Mouse (Mus musculus): ENCODE data around the gene Mettl7a3. TPM values are rescaled to one million over a fixed set of nuclear protein-coding genes. Genes with fewer than 3 reads are reported as not detected.

Gene Mettl7a3
- total and polyA plus RNA-seq, 3 experiments = 0.33 TPM; not detected in 2

GRCm38 (mm10) chr15:100388224-100388835 is 53.6 kb downstream of the Mettl7a3 start:
- H3K27me3 ChIP-seq (replicated peaks) = no peaks in the 10 kb centered on the region
- no peaks in the 10 kb centered on the region for H3K79me2 ChIP-seq (replicated peaks; ENCODE audit: control insufficient read depth, extremely low read depth, insufficient read depth, poor library complexity, severe bottlenecking)
- no peak overlapping the region for H3K4me3 ChIP-seq (replicated peaks in 1 of 3; ENCODE audit: low read depth in 2 of 3, low read length in 2 of 3, poor library complexity in 1 of 3)
- H3K4me2 ChIP-seq (ENCODE audit: insufficient read depth, low read depth, poor library complexity, severe bottlenecking) = no peak overlapping the region
- in situ Hi-C loops (cut with MboI; ENCODE audit: low pct_ligation_motif_present, low pct_unique_long_range_greater_than_20kb, low sequenced_read_pairs) (no loop called here), dilution Hi-C loops (cut with MboI; ENCODE audit: extremely low pct_ligation_motif_present, extremely low pct_unique_long_range_greater_than_20kb, low sequenced_read_pairs) (no loop called here)
- H3K36me3 ChIP-seq (replicated peaks in 1 of 2; ENCODE audit: control insufficient read depth in 1 of 2, insufficient read depth in 1 of 2, low read length in 1 of 2) = peaks cover 0 to 11% of the 10 kb centered on the region in 2 experiments
- DNase-seq (ENCODE audit: extremely low read depth) = peak; percentile 63
- H3K9ac ChIP-seq (ENCODE audit: insufficient read depth, low read depth) = no peak overlapping the region
- H3K27ac ChIP-seq (ENCODE audit: insufficient read depth, low read depth) = no peak overlapping the region
- peaks cover 16 to 28% of the 10 kb centered on the region in 2 experiments for H3K4me1 ChIP-seq (ENCODE audit: control insufficient read depth in 1 of 2, insufficient read depth in 2 of 2)
- no peaks in the 10 kb centered on the region for H3K9me3 ChIP-seq (replicated peaks; ENCODE audit: low read length)
- TF ChIP-seq TBP (conservative IDR thresholded peaks at IDR 0.05; ENCODE audit: low read depth, low read length) = no peak
- peak; percentile 78; the same call in 1 of the 2 replicates for TF ChIP-seq MEF2A (IDR thresholded peaks at IDR 0.05; ENCODE audit: borderline replicate concordance, low read depth, low read length)
- TF ChIP-seq TCF12 (IDR thresholded peaks at IDR 0.05; ENCODE audit: low read depth, low read length) = no peak
- TF ChIP-seq BHLHE40 (IDR thresholded peaks at IDR 0.05; ENCODE audit: low read depth, low read length) = peak; percentile 74
- TF ChIP-seq MAFK (IDR thresholded peaks at IDR 0.05; ENCODE audit: insufficient replicate concordance, low read length) = no peak
- no peak for TF ChIP-seq RAD21 (IDR thresholded peaks at IDR 0.05; ENCODE audit: low read depth, low read length)
- no peak for TF ChIP-seq ZC3H11A (IDR thresholded peaks at IDR 0.05; ENCODE audit: low read depth, low read length)
- TF ChIP-seq NRF1 (IDR thresholded peaks at IDR 0.05; ENCODE audit: low read depth, low read length) = peak; percentile 67
- TF ChIP-seq POLR2AphosphoS2 (IDR thresholded peaks at IDR 0.05; ENCODE audit: low read depth, low read length) = no peak
- TF ChIP-seq HCFC1 (IDR thresholded peaks at IDR 0.05; ENCODE audit: low read depth, low read length) = no peak
- 0 out of 2 replicates have a peak, but pooled peaks have one; percentile 25 for TF ChIP-seq ETS1 (conservative IDR thresholded peaks at IDR 0.05; ENCODE audit: low read depth, low read length)
- no peak for TF ChIP-seq MAX (IDR thresholded peaks at IDR 0.05; ENCODE audit: low read length)

GRCm38 (mm10) chr15:100388886-100389285 is 54.2 kb downstream of the Mettl7a3 start:
- no peaks in the 10 kb centered on the region for H3K27me3 ChIP-seq (replicated peaks)
- dilution Hi-C loops (cut with MboI; ENCODE audit: extremely low pct_ligation_motif_present, extremely low pct_unique_long_range_greater_than_20kb, low sequenced_read_pairs) (no loop called here), in situ Hi-C loops (cut with MboI; ENCODE audit: low pct_ligation_motif_present, low pct_unique_long_range_greater_than_20kb, low sequenced_read_pairs) (no loop called here)
- no peak overlapping the region for H3K4me3 ChIP-seq (replicated peaks in 1 of 3; ENCODE audit: low read depth in 2 of 3, low read length in 2 of 3, poor library complexity in 1 of 3)
- no peaks in the 10 kb centered on the region for H3K79me2 ChIP-seq (replicated peaks; ENCODE audit: control insufficient read depth, extremely low read depth, insufficient read depth, poor library complexity, severe bottlenecking)
- H3K27ac ChIP-seq (ENCODE audit: insufficient read depth, low read depth) = no peak overlapping the region
- H3K9me3 ChIP-seq (replicated peaks; ENCODE audit: low read length) = no peaks in the 10 kb centered on the region
- H3K9ac ChIP-seq (ENCODE audit: insufficient read depth, low read depth) = no peak overlapping the region
- peak; percentile 20 for DNase-seq (ENCODE audit: extremely low read depth)
- H3K4me2 ChIP-seq (ENCODE audit: insufficient read depth, low read depth, poor library complexity, severe bottlenecking) = no peak overlapping the region
- TF ChIP-seq CTCF (conservative IDR thresholded peaks at IDR 0.05 in 1 of 2, IDR thresholded peaks at IDR 0.05 in 1 of 2; ENCODE audit: low read depth in 2 of 2, low read length in 2 of 2) = no peak
- TF ChIP-seq MAFK (IDR thresholded peaks at IDR 0.05; ENCODE audit: insufficient replicate concordance, low read length) = 0 out of 2 replicates have a peak, but pooled peaks have one; percentile 37
- TF ChIP-seq NRF1 (IDR thresholded peaks at IDR 0.05; ENCODE audit: low read depth, low read length) = no peak
- no peak for TF ChIP-seq SMC3 (IDR thresholded peaks at IDR 0.05; ENCODE audit: low read depth, low read length)
- no peak for TF ChIP-seq BHLHE40 (IDR thresholded peaks at IDR 0.05; ENCODE audit: low read depth, low read length)
- H3K4me1 ChIP-seq (ENCODE audit: control insufficient read depth in 1 of 2, insufficient read depth in 2 of 2) = peaks cover 16 to 28% of the 10 kb centered on the region in 2 experiments
- H3K36me3 ChIP-seq (replicated peaks in 1 of 2; ENCODE audit: control insufficient read depth in 1 of 2, insufficient read depth in 1 of 2, low read length in 1 of 2) = peaks cover 0 to 16% of the 10 kb centered on the region in 2 experiments

Other genes starting within 250 kb of the Mettl7a3 start
- gene Atf1, start 107.1 kb upstream of the Mettl7a3 start, total RNA-seq (2012; rRNA removed) = 28.0 and 28.2 TPM in 2 replicates
- gene Atf1, start 107.1 kb upstream of the Mettl7a3 start, total RNA-seq (2014; rRNA removed) = 48.4 and 51.1 TPM in 2 replicates
- 111 and 133 TPM in 2 replicates for gene Atf1, start 107.1 kb upstream of the Mettl7a3 start, polyA plus RNA-seq (2012; ENCODE audit: insufficient read length, low read depth)
- gene Tmprss12, start 54.1 kb upstream of the Mettl7a3 start, total RNA-seq (2012; rRNA removed) = not detected in 2 replicates
- gene Tmprss12, start 54.1 kb upstream of the Mettl7a3 start, total RNA-seq (2014; rRNA removed) = not detected in 2 replicates
- not detected in 2 replicates for gene Tmprss12, start 54.1 kb upstream of the Mettl7a3 start, polyA plus RNA-seq (2012; ENCODE audit: insufficient read length, low read depth)
- 5.8 and 6.5 TPM in 2 replicates for gene Mettl7a1, start 30.8 kb upstream of the Mettl7a3 start, total RNA-seq (2012; rRNA removed)
- gene Mettl7a1, start 30.8 kb upstream of the Mettl7a3 start, total RNA-seq (2014; rRNA removed) = 17.2 and 17.9 TPM in 2 replicates
- 14.2 and 14.9 TPM in 2 replicates for gene Mettl7a1, start 30.8 kb upstream of the Mettl7a3 start, polyA plus RNA-seq (2012; ENCODE audit: insufficient read length, low read depth)
- not detected in 2 replicates for gene Methig1, start 18.2 kb downstream of the Mettl7a3 start, total RNA-seq (2012; rRNA removed)
- not detected in 2 replicates for gene Methig1, start 18.2 kb downstream of the Mettl7a3 start, total RNA-seq (2014; rRNA removed)
- gene Methig1, start 18.2 kb downstream of the Mettl7a3 start, polyA plus RNA-seq (2012; ENCODE audit: insufficient read length, low read depth) = not detected in 2 replicates
- gene Mettl7a2, start 18.3 kb downstream of the Mettl7a3 start, total RNA-seq (2012; rRNA removed) = not detected in 2 replicates
- gene Mettl7a2, start 18.3 kb downstream of the Mettl7a3 start, total RNA-seq (2014; rRNA removed) = not detected in 2 replicates
- not detected in 2 replicates for gene Mettl7a2, start 18.3 kb downstream of the Mettl7a3 start, polyA plus RNA-seq (2012; ENCODE audit: insufficient read length, low read depth)
- not detected in 2 replicates for gene Higd1c, start 29.6 kb downstream of the Mettl7a3 start, total RNA-seq (2012; rRNA removed)
- gene Higd1c, start 29.6 kb downstream of the Mettl7a3 start, total RNA-seq (2014; rRNA removed) = not detected in 2 replicates
- not detected in 2 replicates for gene Higd1c, start 29.6 kb downstream of the Mettl7a3 start, polyA plus RNA-seq (2012; ENCODE audit: insufficient read length, low read depth)
- gene Gm5475, start 87.2 kb downstream of the Mettl7a3 start, total RNA-seq (2012; rRNA removed) = not detected in 2 replicates
- gene Gm5475, start 87.2 kb downstream of the Mettl7a3 start, total RNA-seq (2014; rRNA removed) = not detected in 2 replicates
- gene Gm5475, start 87.2 kb downstream of the Mettl7a3 start, polyA plus RNA-seq (2012; ENCODE audit: insufficient read length, low read depth) = not detected in 2 replicates
- 8.9 and 13.2 TPM in 2 replicates for gene Slc11a2, start 90.1 kb downstream of the Mettl7a3 start, total RNA-seq (2012; rRNA removed)
- 11.7 and 13.0 TPM in 2 replicates for gene Slc11a2, start 90.1 kb downstream of the Mettl7a3 start, total RNA-seq (2014; rRNA removed)
- gene Slc11a2, start 90.1 kb downstream of the Mettl7a3 start, polyA plus RNA-seq (2012; ENCODE audit: insufficient read length, low read depth) = 18.6 and 19.1 TPM in 2 replicates
- gene Letmd1, start 134.1 kb downstream of the Mettl7a3 start, total RNA-seq (2012; rRNA removed) = 30.3 and 39.0 TPM in 2 replicates
- 28.5 and 31.4 TPM in 2 replicates for gene Letmd1, start 134.1 kb downstream of the Mettl7a3 start, total RNA-seq (2014; rRNA removed)
- gene Letmd1, start 134.1 kb downstream of the Mettl7a3 start, polyA plus RNA-seq (2012; ENCODE audit: insufficient read length, low read depth) = 44.0 and 51.3 TPM in 2 replicates
- gene Csrnp2, start 160.6 kb downstream of the Mettl7a3 start, total RNA-seq (2012; rRNA removed) = 3.5 TPM in 2 replicates
- gene Csrnp2, start 160.6 kb downstream of the Mettl7a3 start, total RNA-seq (2014; rRNA removed) = 2.3 and 2.4 TPM in 2 replicates
- 2.0 and 2.3 TPM in 2 replicates for gene Csrnp2, start 160.6 kb downstream of the Mettl7a3 start, polyA plus RNA-seq (2012; ENCODE audit: insufficient read length, low read depth)
- gene Tfcp2, start 217.1 kb downstream of the Mettl7a3 start, total RNA-seq (2012; rRNA removed) = 5.8 and 7.8 TPM in 2 replicates
- gene Tfcp2, start 217.1 kb downstream of the Mettl7a3 start, total RNA-seq (2014; rRNA removed) = 6.3 and 6.8 TPM in 2 replicates
- gene Tfcp2, start 217.1 kb downstream of the Mettl7a3 start, polyA plus RNA-seq (2012; ENCODE audit: insufficient read length, low read depth) = 5.3 and 5.9 TPM in 2 replicates

All from CH12.LX (cell line).